Mouse (Mus musculus) CD4-positive naive resting alpha-beta T cell, adult 57 days (primary cell): Measurements from ENCODE around the gene Iqub. TPM values are rescaled to one million over a fixed set of nuclear protein-coding genes. Genes with fewer than 3 reads are reported as not detected.

ENCODE experiments used
- total RNA-seq: library from RNA; stranded (reverse); gene quantifications from one replicate; pipeline ENCODE4 v1.2.4, GENCODE M21; 2023

The Iqub gene
- total RNA-seq: not detected

GRCm38 (mm10) chr6:24514552-24515284 lies at the start of gene Iqub:
Gene Iqub, minus strand, starts transcription at chr6:24515067.

GRCm38 (mm10) chr6:24528064-24528243 lies 13.1 kb upstream of the Iqub start, which contains the start of gene Asb15:
Gene Asb15, plus strand, starts transcription at chr6:24528144.

GRCm38 (mm10) chr6:24527155-24528063 lies 12.5 kb upstream of the Iqub start, which contains the start of gene Ndufa5:
Gene Ndufa5, minus strand, starts transcription at chr6:24528013.

Other genes starting within 250 kb of the Iqub start
- gene Ndufa5, start 12.9 kb upstream of the Iqub start, total RNA-seq: 62.6 TPM
- not detected for gene Asb15, start 13.1 kb upstream of the Iqub start, total RNA-seq
- gene Lmod2, start 82.7 kb upstream of the Iqub start, total RNA-seq: not detected
- gene Wasl, start 149.9 kb upstream of the Iqub start, total RNA-seq: 51.8 TPM
- gene Hyal6, start 218.2 kb upstream of the Iqub start, total RNA-seq: not detected
- gene Hyal4, start 233.3 kb upstream of the Iqub start, total RNA-seq: not detected